ENCODE assay signal across 23 mouse cellular contexts in genomic region chr2:137393486-137393885, GRCm38 (mm10).
DNase-seq lines count a peak whose midpoint lies in the region; ATAC-seq lines count a peak whose summit lies in the region.
"Had no signal": no experiment of that assay in that cellular context is flagged by ENCODE, and none has a peak within 500 bp of the region (broad histone marks: within the 10 kb centered on the region; RNA-seq: fewer than 3 reads in every experiment).

No protein-coding gene starts in this region.

- no peaks in the 10 kb centered on the region for H3K27me3 ChIP-seq in neural tube, embryonic 11.5 days (ENCODE audit: control insufficient read depth, insufficient read depth, low read length)
- H3K27me3 ChIP-seq: CH12.LX; forebrain, embryonic 15.5 days; heart, embryonic 12.5 days; Patski had no signal

- H3K4me1 ChIP-seq in neural tube, embryonic 11.5 days (ENCODE audit: control insufficient read depth, insufficient read depth, low read length) = no peaks in the 10 kb centered on the region
- H3K4me1 ChIP-seq: embryonic facial prominence, embryonic 10.5 days; forebrain, embryonic 15.5 days; heart, embryonic 12.5 days; hindbrain, embryonic 10.5 days had no signal

- H3K9me3 ChIP-seq in neural tube, embryonic 11.5 days (ENCODE audit: control insufficient read depth, low read length) = no peaks in the 10 kb centered on the region
- H3K9me3 ChIP-seq: embryonic facial prominence, embryonic 10.5 days; forebrain, embryonic 15.5 days; hindbrain, embryonic 10.5 days had no signal

- no peaks in the 10 kb centered on the region for H3K36me3 ChIP-seq in neural tube, embryonic 11.5 days (ENCODE audit: control insufficient read depth, insufficient read depth, low read length)
- H3K36me3 ChIP-seq: embryonic facial prominence, embryonic 10.5 days; forebrain, embryonic 15.5 days; heart, embryonic 12.5 days; hindbrain, embryonic 10.5 days had no signal

- ATAC-seq in neural tube, embryonic 11.5 days (ENCODE audit: insufficient read depth, low FRiP score, low TSS enrichment) = peak; percentile 48
- ATAC-seq: activated CD4-positive, CD25-positive, alpha-beta regulatory T cell, adult 4 months; forebrain, embryonic 15.5 days; intestine, embryonic 16.5 days; Patski had no signal

- peak; percentile 48 for DNase-seq in embryo, embryonic 11 days
- no peak for DNase-seq in embryo, embryonic 10 days (ENCODE audit: low spot score)
- no peak for DNase-seq in neural tube, embryonic 11.5 days (ENCODE audit: low spot score)
- DNase-seq in neural tube, embryonic 10.5 days (ENCODE audit: extremely low spot score, low spot score) = no peak
- DNase-seq in hindlimb bud, embryonic 11.5 days (ENCODE audit: extremely low spot score, low read depth, low spot score) = peak; percentile 79
- DNase-seq in retina, postnatal 1 day = peak; percentile 10
- no peak for DNase-seq in adrenal gland, postnatal 25 days
- DNase-seq in cerebellum, adult 11-12 months = no peak
- DNase-seq: adrenal gland, postnatal 36 days; cerebellum, adult 11 months; cerebellum, adult 9-10 months; cerebellum, postnatal 36 days; gastrocnemius, postnatal 14 days; heart, adult 2 months had no signal

- H3K4me3 ChIP-seq in neural tube, embryonic 11.5 days (ENCODE audit: low read depth, low read length) = no peak overlapping the region
- H3K4me3 ChIP-seq: embryonic facial prominence, embryonic 10.5 days; forebrain, embryonic 15.5 days; heart, adult 2 months; heart, embryonic 12.5 days; hindbrain, embryonic 10.5 days had no signal

- no peak overlapping the region for H3K27ac ChIP-seq in neural tube, embryonic 11.5 days (ENCODE audit: low read depth, low read length)
- H3K27ac ChIP-seq: embryonic facial prominence, embryonic 10.5 days; forebrain, embryonic 15.5 days; heart, adult 2 months; hindbrain, embryonic 10.5 days; hindbrain, embryonic 14.5 days had no signal

- no peak overlapping the region for H3K4me2 ChIP-seq in neural tube, embryonic 11.5 days (ENCODE audit: low read depth)
- H3K4me2 ChIP-seq: forebrain, embryonic 15.5 days; heart, embryonic 12.5 days; hindbrain, embryonic 14.5 days had no signal

- 76% methylated on average over 4 of the region's 4 CpGs for WGBS in neural tube, embryonic 11.5 days

- no peak overlapping the region for H3K9ac ChIP-seq in neural tube, embryonic 11.5 days (ENCODE audit: low read length)
- H3K9ac ChIP-seq: forebrain, embryonic 15.5 days; heart, embryonic 12.5 days; hindbrain, embryonic 14.5 days had no signal

Comparison
In these comparisons a context has a peak if more than half of its experiments do, and no peak if none do; other contexts are left out.
1. DNase-seq: peak in embryo, embryonic 11 days (single experiment), hindlimb bud, embryonic 11.5 days (single experiment) and retina, postnatal 1 day (single experiment); none in embryo, embryonic 10 days (single experiment), neural tube, embryonic 11.5 days (single experiment), neural tube, embryonic 10.5 days (single experiment), adrenal gland, postnatal 25 days (single experiment) and cerebellum, adult 11-12 months (single experiment).